Mouse (Mus musculus): ENCODE data around the gene Ppid. TPM values are rescaled to one million over a fixed set of nuclear protein-coding genes. Genes with fewer than 3 reads are reported as not detected.

Ppid gene
- polyA plus RNA-seq, 1 experiment = 75.9 TPM

- no peak overlapping the region for H3K4me3 ChIP-seq (ENCODE audit: insufficient read depth, low read length)
- H3K4me1 ChIP-seq (ENCODE audit: control insufficient read depth, insufficient read depth, low read length) = no peaks in the 10 kb centered on the region
- TF ChIP-seq CTCF (IDR thresholded peaks at IDR 0.05; ENCODE audit: extremely low read depth, insufficient read depth, low read length) = peak; percentile 94
- TF ChIP-seq POLR2A (IDR thresholded peaks at IDR 0.05; ENCODE audit: extremely low read depth, insufficient read depth, low read length) = no peak
- no peak overlapping the region for H3K27ac ChIP-seq (ENCODE audit: insufficient read depth, low read length)
Measured at GRCm38 (mm10) chr3:79586804-79587203, 4.3 kb upstream of the Ppid start.

GRCm38 (mm10) chr3:79589671-79590070 is 1.5 kb upstream of the Ppid start:
- no peak for TF ChIP-seq CTCF (IDR thresholded peaks at IDR 0.05; ENCODE audit: extremely low read depth, insufficient read depth, low read length)
- no peak for TF ChIP-seq POLR2A (IDR thresholded peaks at IDR 0.05; ENCODE audit: extremely low read depth, insufficient read depth, low read length)
- no peak overlapping the region for H3K4me3 ChIP-seq (ENCODE audit: insufficient read depth, low read length)
- H3K4me1 ChIP-seq (ENCODE audit: control insufficient read depth, insufficient read depth, low read length) = peaks cover 2% of the 10 kb centered on the region; the same call in 1 of the 2 replicates
- H3K27ac ChIP-seq (ENCODE audit: insufficient read depth, low read length) = no peak overlapping the region

DNA sequence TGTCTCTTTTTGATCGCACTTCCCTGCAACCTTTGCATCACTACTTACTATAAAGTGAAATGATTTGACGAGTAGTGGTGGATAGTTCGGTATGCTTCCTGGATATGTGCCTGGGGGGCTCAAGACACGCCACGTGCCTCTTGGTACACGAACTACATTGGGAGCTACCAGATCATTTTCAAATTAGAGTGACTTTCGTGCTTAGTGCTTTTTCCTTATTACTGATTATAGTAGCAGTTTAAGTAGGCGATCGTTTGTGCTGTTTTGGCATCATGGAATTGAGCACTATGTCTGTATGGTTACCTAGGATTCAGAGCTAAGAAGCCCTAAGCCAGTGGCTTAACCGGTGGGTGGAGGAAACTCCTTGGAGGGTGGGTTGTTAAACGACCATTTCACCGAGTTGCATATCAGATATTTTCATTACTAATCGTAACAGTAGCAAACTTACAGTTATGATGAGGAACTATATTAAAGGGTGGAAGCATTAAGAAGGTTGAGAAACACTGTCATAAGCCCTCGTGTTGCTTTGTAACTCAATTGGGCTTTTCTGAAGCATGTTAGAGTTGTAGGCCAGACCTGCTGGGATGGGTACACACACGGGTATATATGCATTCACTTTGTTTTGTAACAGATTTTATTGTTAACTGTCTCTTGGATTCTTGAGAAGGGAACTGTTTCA is 790 bp downstream of the Ppid start:
- TF ChIP-seq POLR2A (IDR thresholded peaks at IDR 0.05; ENCODE audit: extremely low read depth, insufficient read depth, low read length) = no peak
- TF ChIP-seq CTCF (IDR thresholded peaks at IDR 0.05; ENCODE audit: extremely low read depth, insufficient read depth, low read length) = no peak
- H3K4me1 ChIP-seq (ENCODE audit: control insufficient read depth, insufficient read depth, low read length) = peaks cover 2% of the 10 kb centered on the region; the same call in 1 of the 2 replicates
- H3K27ac ChIP-seq (ENCODE audit: insufficient read depth, low read length) = no peak overlapping the region
- peak overlapping the region; percentile 67 for H3K4me3 ChIP-seq (ENCODE audit: insufficient read depth, low read length)

DNA sequence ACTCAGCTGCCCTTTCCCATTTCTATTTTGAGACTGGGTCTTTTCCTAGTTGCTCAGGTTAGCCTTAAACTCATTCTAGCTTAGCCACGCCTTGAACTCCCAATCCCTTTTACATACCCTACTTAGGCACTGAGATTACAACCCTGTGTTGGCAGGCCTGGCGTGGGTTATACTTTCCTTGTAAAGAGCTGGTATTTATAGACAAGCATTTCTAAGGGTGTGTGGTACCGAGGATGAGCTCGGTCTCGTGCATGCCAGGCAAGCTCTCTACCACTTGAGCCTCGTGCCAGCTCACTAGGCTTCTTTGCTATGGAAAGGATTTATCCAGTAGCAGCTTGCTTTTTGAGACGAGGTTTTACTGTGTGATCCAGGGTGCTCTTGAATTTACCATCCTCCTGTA is 4.3 kb downstream of the Ppid start:
- Histone ChIP-seq H3K27ac (ENCODE audit: insufficient read depth, low read length) (no peak overlapping the region), H3K4me1 (ENCODE audit: control insufficient read depth, insufficient read depth, low read length) (peaks cover 2% of the 10 kb centered on the region; the same call in 1 of the 2 replicates)
- TF ChIP-seq POLR2A (IDR thresholded peaks at IDR 0.05; ENCODE audit: extremely low read depth, insufficient read depth, low read length) = no peak

DNA sequence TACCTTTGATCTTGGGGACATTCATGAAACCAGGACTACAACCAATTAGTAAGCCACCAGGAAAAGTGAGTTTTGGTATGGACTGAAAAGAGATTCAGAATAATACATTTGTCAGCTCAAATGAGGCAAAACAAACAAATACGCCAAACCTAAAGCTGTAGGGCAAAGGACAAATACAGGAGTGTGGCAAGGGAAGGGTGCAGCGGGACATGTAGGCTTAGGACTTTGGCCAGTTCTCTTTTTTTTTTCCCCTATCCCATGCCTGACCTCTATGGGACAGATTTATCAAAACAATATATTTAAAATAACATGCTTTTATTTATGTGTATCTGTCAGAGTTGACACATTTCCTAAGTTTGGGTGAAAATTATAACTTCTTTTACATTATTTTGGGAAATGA is 18.7 kb downstream of the Ppid start:
- H3K27ac ChIP-seq (ENCODE audit: insufficient read depth, low read length) = no peak overlapping the region
- TF ChIP-seq CTCF (IDR thresholded peaks at IDR 0.05; ENCODE audit: extremely low read depth, insufficient read depth, low read length) (no peak), POLR2A (IDR thresholded peaks at IDR 0.05; ENCODE audit: extremely low read depth, insufficient read depth, low read length) (no peak)
- H3K4me3 ChIP-seq (ENCODE audit: insufficient read depth, low read length) = no peak overlapping the region
- H3K4me1 ChIP-seq (ENCODE audit: control insufficient read depth, insufficient read depth, low read length) = no peaks in the 10 kb centered on the region

More for the DNA sequence above, 4.3 kb downstream of the Ppid start:
- H3K4me3 ChIP-seq (ENCODE audit: insufficient read depth, low read length) = no peak overlapping the region

DNA sequence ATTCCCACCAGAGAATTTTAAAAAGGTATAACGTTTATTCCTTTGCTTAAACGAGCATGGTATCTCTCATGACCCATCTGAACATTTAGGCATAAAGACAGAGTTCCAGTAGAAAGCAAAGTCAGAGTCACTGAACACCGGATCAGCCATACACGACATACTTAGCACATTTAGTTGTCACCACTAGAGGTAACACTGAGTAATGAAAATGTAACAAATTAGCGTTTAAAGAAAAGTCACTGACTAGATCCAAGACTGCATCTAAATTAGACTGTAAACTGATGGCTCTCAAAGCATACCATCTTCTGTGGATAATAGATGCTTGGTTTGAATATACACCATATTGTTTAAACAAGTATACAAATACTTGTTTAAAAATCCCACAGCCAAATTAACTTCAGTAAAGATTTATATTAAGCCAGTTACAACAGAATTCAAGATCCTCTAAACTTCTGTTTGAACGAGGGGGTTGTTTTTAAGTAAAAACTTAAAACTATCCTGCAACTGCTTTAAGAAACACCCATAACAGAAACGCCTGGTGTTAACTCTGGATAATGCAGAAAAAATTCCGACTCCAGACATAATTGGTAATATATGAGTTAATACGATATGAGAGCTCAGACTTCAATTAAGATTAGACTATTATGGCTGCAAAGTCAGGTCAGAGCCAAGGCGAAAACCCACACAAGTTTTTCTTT is 36.5 kb downstream of the Ppid start:
- Histone ChIP-seq H3K4me3 (ENCODE audit: insufficient read depth, low read length) (peak overlapping the region; percentile 52), H3K4me1 (ENCODE audit: control insufficient read depth, insufficient read depth, low read length) (no peaks in the 10 kb centered on the region), H3K27ac (ENCODE audit: insufficient read depth, low read length) (no peak overlapping the region)
- TF ChIP-seq POLR2A (IDR thresholded peaks at IDR 0.05; ENCODE audit: extremely low read depth, insufficient read depth, low read length) (no peak), CTCF (IDR thresholded peaks at IDR 0.05; ENCODE audit: extremely low read depth, insufficient read depth, low read length) (no peak)

DNA sequence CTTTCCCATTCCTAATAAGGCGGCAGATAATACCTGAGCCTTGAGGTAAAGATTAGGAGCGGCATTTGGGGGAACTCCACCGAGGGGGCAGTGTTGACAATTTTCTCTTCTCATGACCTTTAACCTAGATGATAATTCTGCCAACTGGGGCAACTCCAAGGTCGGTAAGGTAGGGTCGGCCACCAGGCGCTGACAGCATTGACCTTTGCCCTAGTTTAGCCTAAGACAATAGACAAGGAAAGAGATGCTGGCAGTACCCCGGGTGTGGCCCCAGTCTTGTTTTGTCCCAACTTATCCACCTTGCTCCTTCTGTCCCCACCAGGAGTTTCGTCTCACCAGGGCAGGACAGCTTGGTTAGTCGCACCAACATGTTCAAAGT is 37.0 kb downstream of the Ppid start:
- no peaks in the 10 kb centered on the region for H3K4me1 ChIP-seq (ENCODE audit: control insufficient read depth, insufficient read depth, low read length)
- TF ChIP-seq CTCF (IDR thresholded peaks at IDR 0.05; ENCODE audit: extremely low read depth, insufficient read depth, low read length) = no peak
- TF ChIP-seq POLR2A (IDR thresholded peaks at IDR 0.05; ENCODE audit: extremely low read depth, insufficient read depth, low read length) = no peak
- H3K4me3 ChIP-seq (ENCODE audit: insufficient read depth, low read length) = peak overlapping the region; percentile 52
- no peak overlapping the region for H3K27ac ChIP-seq (ENCODE audit: insufficient read depth, low read length)

GRCm38 (mm10) chr3:79628561-79629415 is 37.6 kb downstream of the Ppid start, which contains the start of gene 4930579G24Rik:
4930579G24Rik (plus strand) TSS chr3:79629079.
- Histone ChIP-seq H3K4me3 (ENCODE audit: insufficient read depth, low read length) (peak within 1 kb of the TSS; percentile 52), H3K27ac (ENCODE audit: insufficient read depth, low read length) (no peak within 1 kb of the TSS)
- no peak for TF ChIP-seq CTCF (IDR thresholded peaks at IDR 0.05; ENCODE audit: extremely low read depth, insufficient read depth, low read length)
- TF ChIP-seq POLR2A (IDR thresholded peaks at IDR 0.05; ENCODE audit: extremely low read depth, insufficient read depth, low read length) = peak; percentile 82

DNA sequence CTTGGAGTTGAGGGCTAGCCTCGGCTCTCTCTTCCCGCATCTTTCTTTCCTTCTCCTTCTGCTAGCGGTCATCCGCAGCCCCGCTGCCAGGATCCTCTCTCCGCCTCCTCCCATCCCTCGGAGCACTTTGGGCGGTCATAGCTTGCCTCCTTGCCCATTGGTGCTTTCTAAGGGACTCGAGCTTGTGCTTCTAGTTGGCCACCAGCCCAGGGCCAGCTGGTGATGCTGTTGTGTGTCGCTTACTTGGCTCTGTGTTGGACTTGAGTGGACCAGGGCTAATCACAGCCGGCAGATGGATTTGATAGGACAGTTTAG is 38.2 kb downstream of the Ppid start, which contains the start of gene Etfdh:
Etfdh (minus strand) TSS at position 85 of the 315 bp plus-strand sequence.
- Histone ChIP-seq H3K27ac (ENCODE audit: insufficient read depth, low read length) (no peak within 1 kb of the TSS), H3K4me3 (ENCODE audit: insufficient read depth, low read length) (peak within 1 kb of the TSS; percentile 52), H3K4me1 (ENCODE audit: control insufficient read depth, insufficient read depth, low read length) (no peaks in the 10 kb centered on the region)
- TF ChIP-seq POLR2A (IDR thresholded peaks at IDR 0.05; ENCODE audit: extremely low read depth, insufficient read depth, low read length) = no peak
- TF ChIP-seq CTCF (IDR thresholded peaks at IDR 0.05; ENCODE audit: extremely low read depth, insufficient read depth, low read length) = no peak

More at GRCm38 (mm10) chr3:79628561-79629415, 37.6 kb downstream of the Ppid start, which contains the start of gene 4930579G24Rik:
- no peaks in the 10 kb centered on the region for H3K4me1 ChIP-seq (ENCODE audit: control insufficient read depth, insufficient read depth, low read length)
